Mouse (Mus musculus) cortical plate, adult 2 months (tissue): Measurements from ENCODE around the gene Gtf3c2.

Source experiments
- CTCF ChIP-seq: fragments of 200-500 bp; IDR thresholded peaks from 2 replicates; pipeline ENCODE4 v1.5.1; 2011; ENCODE audit warnings: mild to moderate bottlenecking, control low read depth, low read length; ENCODE audit not compliant: insufficient read depth; ENCODE audit errors: extremely low read depth
- POLR2A ChIP-seq: fragments of 200-500 bp; IDR thresholded peaks from 2 replicates; pipeline ENCODE4 v1.6.1; 2011; ENCODE audit warnings: mild to moderate bottlenecking, low read length, control low read depth; ENCODE audit not compliant: insufficient read depth; ENCODE audit errors: extremely low read depth

- TF ChIP-seq CTCF, result no peak
- no peak for TF ChIP-seq POLR2A
Observed at GRCm38 (mm10) chr5:31218294-31218693, 38.4 kb upstream of the Gtf3c2 start.
